Mouse (Mus musculus) urinary bladder, postnatal 36 days (tissue): ENCODE data around the gene Dio2.
A peak's percentile ranks its signal among the peaks of the same experiment; 100 is the strongest.

Experiments
- DNase-seq, 2 experiments: peaks; one replicate each; pipeline ENCODE4 v3.0.0; 2022; ENCODE audit warnings: low spot score in 2 of 2, mixed read lengths in 1 of 2

Dio2 gene

GRCm38 (mm10) chr12:90738388-90739223 lies at the start of gene Dio2:
Gene Dio2 (minus strand): TSS chr12:90738438.
- peak in 1 of 2 experiments; percentile 21 for DNase-seq

- DNase-seq = peak; percentile 14 to 35
Measured at GRCm38 (mm10) chr12:90781438-90781837, 43.2 kb upstream of the Dio2 start.

GRCm38 (mm10) chr12:90744752-90745151 lies 6.5 kb upstream of the Dio2 start:
- no peak for DNase-seq

GRCm38 (mm10) chr12:90743633-90744032 lies 5.4 kb upstream of the Dio2 start:
- no peak for DNase-seq

- peak; percentile 73 to 74 for DNase-seq
Measured at GRCm38 (mm10) chr12:90740468-90740867, 2.2 kb upstream of the Dio2 start.

- no peak for DNase-seq
Measured at GRCm38 (mm10) chr12:90737932-90738331, 306 bp downstream of the Dio2 start.

DNA sequence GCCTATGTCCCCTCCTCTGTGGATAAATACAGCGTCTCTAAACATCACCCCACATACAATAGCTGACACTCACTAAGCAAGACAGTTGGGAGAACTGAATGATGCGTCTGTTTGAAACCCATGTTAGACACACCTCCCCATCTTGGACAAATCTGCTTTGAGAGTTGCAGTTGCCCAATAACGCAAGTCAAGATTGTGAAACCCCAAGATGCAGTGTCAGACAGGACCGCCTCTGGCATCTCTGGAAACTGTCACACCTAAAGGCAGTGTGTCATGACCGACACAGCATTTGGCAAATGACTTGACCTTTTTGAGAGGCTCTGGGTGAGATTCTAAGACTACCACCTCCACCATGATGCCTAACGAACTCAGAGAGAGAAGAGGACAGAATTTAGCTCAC lies 2.8 kb downstream of the Dio2 start:
- no peak for DNase-seq

DNA sequence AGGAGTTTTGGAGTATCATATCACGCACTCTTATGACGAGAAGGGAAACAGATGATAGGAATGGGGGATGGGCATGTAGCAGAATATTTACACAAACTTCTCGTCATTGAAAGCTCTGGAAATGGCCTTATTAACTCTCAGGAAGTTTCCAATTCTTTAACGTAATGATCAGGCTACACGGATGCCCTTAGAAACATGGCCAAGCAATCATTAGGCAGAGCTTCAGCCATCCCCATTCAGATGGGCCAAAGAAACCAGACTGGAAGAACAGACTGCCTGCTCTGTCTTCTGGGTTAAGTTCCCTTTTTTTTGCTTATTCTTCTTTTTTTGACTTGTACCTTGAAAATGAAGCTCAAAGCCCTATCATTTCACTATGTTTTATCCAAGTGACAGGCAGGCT lies 3.7 kb downstream of the Dio2 start:
- no peak for DNase-seq

- no peak for DNase-seq
Measured at GRCm38 (mm10) chr12:90733721-90734120, 4.5 kb downstream of the Dio2 start.

- DNase-seq = peak; percentile 41 to 47
Measured at GRCm38 (mm10) chr12:90729648-90730047, 8.6 kb downstream of the Dio2 start.

DNA sequence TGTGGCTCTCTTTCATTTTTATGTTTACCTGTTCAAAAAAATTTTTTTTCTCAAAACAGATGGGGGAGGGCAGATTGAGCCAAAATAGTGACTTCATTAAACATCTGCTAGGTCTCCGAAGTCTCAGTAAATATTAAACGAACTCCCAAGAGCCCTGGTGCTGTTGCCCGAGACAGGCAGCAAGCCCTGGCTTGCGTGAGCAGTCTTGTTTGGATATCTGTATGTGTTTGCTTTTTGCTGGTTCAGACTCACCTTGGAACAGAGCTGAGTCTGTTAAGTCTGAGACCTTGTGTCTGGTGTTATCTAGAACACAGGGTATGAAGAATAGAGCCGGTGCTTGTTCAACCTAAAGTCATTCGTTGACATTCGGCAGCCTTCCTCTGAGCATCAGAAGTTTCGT lies 13.1 kb downstream of the Dio2 start:
- DNase-seq = peak in 1 of 2 experiments; percentile 44

DNA sequence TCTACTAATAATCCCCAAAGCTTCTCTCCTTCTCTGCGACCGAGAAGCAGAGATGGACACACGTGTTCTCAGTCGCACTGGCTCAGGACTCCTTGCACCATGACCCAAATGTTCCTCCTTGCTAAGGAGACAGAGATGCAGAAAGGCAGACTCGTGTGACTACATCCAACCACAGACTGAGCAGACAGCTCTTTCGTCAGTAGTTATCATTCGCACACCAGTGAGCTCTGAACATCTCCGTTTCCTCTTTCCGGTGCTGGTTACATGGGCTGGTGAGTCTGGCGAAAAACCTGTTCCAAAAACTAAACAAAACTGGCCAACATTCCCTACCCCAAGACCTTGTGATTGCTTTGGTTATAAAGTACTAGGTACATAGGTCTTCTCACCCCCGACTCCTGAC lies 13.6 kb downstream of the Dio2 start:
- no peak for DNase-seq

- no peak for DNase-seq
Measured at GRCm38 (mm10) chr12:90694135-90694534, 44.1 kb downstream of the Dio2 start.
